Mouse (Mus musculus): ENCODE measurements around the gene Tubd1. TPM values are rescaled to one million over a fixed set of nuclear protein-coding genes. Genes with fewer than 3 reads are reported as not detected.
"Not testable (repeated sequence)": the region's sequence is repeated elsewhere in the genome, so short reads cannot be mapped to it uniquely, and the experiment has no call there.

The Tubd1 gene
- polyA plus RNA-seq, 1 experiment = 6.6 TPM

DNA sequence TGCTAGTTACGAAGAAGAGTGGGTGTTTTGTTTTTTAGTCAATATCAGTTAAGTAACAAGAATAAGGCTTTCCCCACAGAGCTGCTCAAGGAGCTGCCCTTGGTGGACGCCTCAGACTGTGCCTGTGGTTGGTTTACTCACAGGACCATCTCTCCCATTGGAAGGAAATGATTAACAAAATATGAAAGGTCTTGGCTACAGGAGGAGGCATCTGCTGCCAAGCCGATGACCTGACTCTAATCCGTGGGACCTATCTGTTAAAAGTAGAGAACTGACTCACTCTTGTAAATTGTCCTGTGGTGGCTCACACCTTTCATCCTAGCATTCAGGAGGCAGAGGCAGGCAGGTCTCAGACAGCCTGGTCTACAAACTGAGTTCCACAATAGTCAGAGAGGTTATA, 17.3 kb upstream of the Tubd1 start:
- H3K36me3 ChIP-seq (ENCODE audit: control insufficient read depth, insufficient read depth) = peaks cover 73% of the 10 kb centered on the region
- no peak overlapping the region for H3K4me2 ChIP-seq (ENCODE audit: low read depth)
- H3K4me3 ChIP-seq = no peak overlapping the region
- H3ac ChIP-seq (ENCODE audit: control insufficient read depth, insufficient read length) = no peak overlapping the region
- H3K79me2 ChIP-seq (ENCODE audit: control insufficient read depth, insufficient read depth) = peaks cover 33% of the 10 kb centered on the region
- no peaks in the 10 kb centered on the region for H3K27me3 ChIP-seq (ENCODE audit: control insufficient read depth, insufficient read depth, insufficient read length)
- no peak for TF ChIP-seq E2F4 (IDR thresholded peaks at IDR 0.05; ENCODE audit: insufficient read depth)
- TF ChIP-seq MAX (IDR thresholded peaks at IDR 0.05; ENCODE audit: low read depth) = no peak
- no peak for TF ChIP-seq MYOD1 (IDR thresholded peaks at IDR 0.05; ENCODE audit: control insufficient read depth in 1 of 3, insufficient read length in 2 of 3, low read depth in 2 of 3)
- no peak for TF ChIP-seq REST (IDR thresholded peaks at IDR 0.05; ENCODE audit: insufficient read depth, insufficient read length)
- TF ChIP-seq POLR2A (IDR thresholded peaks at IDR 0.05; ENCODE audit: insufficient read length, low read depth) = no peak
- TF ChIP-seq MYOG (IDR thresholded peaks at IDR 0.05; ENCODE audit: control insufficient read depth in 1 of 3, insufficient read depth in 1 of 3, insufficient read length in 2 of 3, low read depth in 2 of 3) = no peak
- no peak for TF ChIP-seq TCF3 (IDR thresholded peaks at IDR 0.05; ENCODE audit: insufficient read length, low read depth)
- no peak for TF ChIP-seq CEBPB (IDR thresholded peaks at IDR 0.05; ENCODE audit: insufficient read depth, poor library complexity, severe bottlenecking)
- TF ChIP-seq POLR2AphosphoS2 (IDR thresholded peaks at IDR 0.05; ENCODE audit: insufficient read length, low read depth) = no peak
- no peak for TF ChIP-seq SRF (IDR thresholded peaks at IDR 0.05; ENCODE audit: control insufficient read depth, insufficient read length, low read depth)
- TF ChIP-seq USF1 (IDR thresholded peaks at IDR 0.05; ENCODE audit: low read depth) = no peak
- no peak for TF ChIP-seq TCF12 (IDR thresholded peaks at IDR 0.05; ENCODE audit: insufficient read depth, poor library complexity, severe bottlenecking)

DNA sequence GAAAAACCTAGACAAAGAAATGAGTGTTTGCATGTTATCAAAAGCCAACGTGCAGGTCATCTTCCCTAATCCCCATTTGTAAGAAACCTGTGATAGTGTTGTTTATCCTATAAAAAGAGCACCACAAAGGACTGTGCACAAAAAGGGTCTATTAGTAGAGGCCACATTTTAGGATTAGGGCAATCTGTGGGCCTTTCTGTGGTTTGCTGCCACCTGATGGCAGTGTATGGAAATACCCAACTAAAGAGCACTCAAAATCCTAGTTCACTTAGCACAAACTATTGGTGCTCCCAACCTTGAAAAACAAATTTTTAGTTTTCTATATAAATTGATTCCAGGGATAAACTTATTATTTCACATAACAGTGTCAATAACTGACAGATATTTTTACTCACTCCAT, 12.0 kb upstream of the Tubd1 start:
- Histone ChIP-seq H3K36me3 (ENCODE audit: control insufficient read depth, insufficient read depth) (peaks cover 40% of the 10 kb centered on the region), H3K79me2 (ENCODE audit: control insufficient read depth, insufficient read depth) (peaks cover 73% of the 10 kb centered on the region)

DNA sequence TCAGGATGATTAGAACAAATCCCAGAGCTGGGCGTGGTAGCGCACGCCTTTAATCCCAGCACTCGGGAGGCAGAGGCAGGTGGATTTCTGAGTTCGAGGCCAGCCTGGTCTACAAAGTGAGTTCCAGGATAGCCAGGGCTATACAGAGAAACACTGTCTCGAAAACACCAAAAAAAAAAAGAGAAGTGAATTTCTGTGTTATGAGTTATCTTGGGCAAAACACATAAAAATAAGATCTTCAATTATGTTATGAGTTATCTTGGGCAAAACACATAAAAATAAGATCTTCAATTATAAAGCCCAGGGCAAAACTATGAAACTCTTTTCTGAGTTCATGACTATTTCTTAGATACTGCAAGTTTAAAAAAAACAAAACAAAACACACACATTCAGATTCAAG, 11.5 kb upstream of the Tubd1 start:
- not testable (repeated sequence) for H3K27me3 ChIP-seq (ENCODE audit: control insufficient read depth, insufficient read depth, insufficient read length); H3ac ChIP-seq (ENCODE audit: control insufficient read depth, insufficient read length); H3K4me3 ChIP-seq; H3K4me2 ChIP-seq (ENCODE audit: low read depth)
- peaks cover 77% of the 10 kb centered on the region for H3K79me2 ChIP-seq (ENCODE audit: control insufficient read depth, insufficient read depth)
- H3K36me3 ChIP-seq (ENCODE audit: control insufficient read depth, insufficient read depth) = peaks cover 35% of the 10 kb centered on the region

More for the DNA sequence above, 12.0 kb upstream of the Tubd1 start:
- Histone ChIP-seq H3K27me3 (ENCODE audit: control insufficient read depth, insufficient read depth, insufficient read length) (no peaks in the 10 kb centered on the region), H3ac (ENCODE audit: control insufficient read depth, insufficient read length) (no peak overlapping the region), H3K4me3 (no peak overlapping the region), H3K4me2 (ENCODE audit: low read depth) (no peak overlapping the region)
- TF ChIP-seq TCF3 (IDR thresholded peaks at IDR 0.05; ENCODE audit: insufficient read length, low read depth) (no peak), MYOD1 (IDR thresholded peaks at IDR 0.05; ENCODE audit: control insufficient read depth in 1 of 3, insufficient read length in 2 of 3, low read depth in 2 of 3) (no peak), USF1 (IDR thresholded peaks at IDR 0.05; ENCODE audit: low read depth) (no peak), MAX (IDR thresholded peaks at IDR 0.05; ENCODE audit: low read depth) (no peak), SRF (IDR thresholded peaks at IDR 0.05; ENCODE audit: control insufficient read depth, insufficient read length, low read depth) (no peak), CEBPB (IDR thresholded peaks at IDR 0.05; ENCODE audit: insufficient read depth, poor library complexity, severe bottlenecking) (no peak), E2F4 (IDR thresholded peaks at IDR 0.05; ENCODE audit: insufficient read depth) (no peak), TCF12 (IDR thresholded peaks at IDR 0.05; ENCODE audit: insufficient read depth, poor library complexity, severe bottlenecking) (no peak), POLR2A (IDR thresholded peaks at IDR 0.05; ENCODE audit: insufficient read length, low read depth) (no peak), REST (IDR thresholded peaks at IDR 0.05; ENCODE audit: insufficient read depth, insufficient read length) (no peak), POLR2AphosphoS2 (IDR thresholded peaks at IDR 0.05; ENCODE audit: insufficient read length, low read depth) (no peak)

DNA sequence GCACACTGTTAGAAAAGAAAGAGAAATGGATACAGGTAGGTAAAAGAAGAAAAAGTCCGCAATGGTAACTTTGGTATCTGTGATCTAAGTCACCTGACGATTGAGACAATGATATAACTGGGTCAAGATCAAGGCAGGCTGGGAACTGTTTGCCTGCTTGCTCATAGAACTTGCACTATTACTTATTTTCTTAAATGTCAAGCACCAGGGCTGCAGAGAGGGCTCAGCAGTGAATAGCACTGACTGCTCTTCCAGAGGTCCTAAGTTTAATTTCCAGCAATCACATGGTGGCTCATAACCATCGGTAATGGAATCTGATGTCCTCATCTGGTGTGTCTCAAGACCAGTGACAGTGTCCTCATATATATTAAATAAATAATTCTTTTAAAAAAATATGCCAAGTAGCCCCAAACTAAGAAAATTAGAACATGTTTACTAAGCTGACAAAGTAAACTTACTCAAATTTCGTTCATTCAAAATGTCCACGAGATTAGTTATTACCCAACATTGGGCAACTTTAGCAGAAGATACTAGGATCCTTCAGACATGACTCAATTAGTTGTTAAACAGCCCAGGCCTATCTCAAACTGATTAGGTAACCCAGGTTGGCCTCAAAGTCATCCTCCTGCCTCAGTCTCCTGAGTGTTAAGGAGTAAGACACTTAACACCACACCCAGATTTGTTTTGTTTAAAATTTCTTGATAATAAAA, 10.4 kb upstream of the Tubd1 start:
- Histone ChIP-seq H3K4me3 (no peak overlapping the region), H3ac (ENCODE audit: control insufficient read depth, insufficient read length) (no peak overlapping the region), H3K36me3 (ENCODE audit: control insufficient read depth, insufficient read depth) (peaks cover 35% of the 10 kb centered on the region), H3K79me2 (ENCODE audit: control insufficient read depth, insufficient read depth) (peaks cover 84% of the 10 kb centered on the region), H3K4me2 (ENCODE audit: low read depth) (no peak overlapping the region), H3K27me3 (ENCODE audit: control insufficient read depth, insufficient read depth, insufficient read length) (no peaks in the 10 kb centered on the region)
- TF ChIP-seq USF1 (IDR thresholded peaks at IDR 0.05; ENCODE audit: low read depth) = no peak
- no peak for TF ChIP-seq POLR2AphosphoS2 (IDR thresholded peaks at IDR 0.05; ENCODE audit: insufficient read length, low read depth)
- TF ChIP-seq CEBPB (IDR thresholded peaks at IDR 0.05; ENCODE audit: insufficient read depth, poor library complexity, severe bottlenecking) = no peak
- no peak for TF ChIP-seq MAX (IDR thresholded peaks at IDR 0.05; ENCODE audit: low read depth)
- TF ChIP-seq TCF12 (IDR thresholded peaks at IDR 0.05; ENCODE audit: insufficient read depth, poor library complexity, severe bottlenecking) = no peak
- no peak for TF ChIP-seq TCF3 (IDR thresholded peaks at IDR 0.05; ENCODE audit: insufficient read length, low read depth)

DNA sequence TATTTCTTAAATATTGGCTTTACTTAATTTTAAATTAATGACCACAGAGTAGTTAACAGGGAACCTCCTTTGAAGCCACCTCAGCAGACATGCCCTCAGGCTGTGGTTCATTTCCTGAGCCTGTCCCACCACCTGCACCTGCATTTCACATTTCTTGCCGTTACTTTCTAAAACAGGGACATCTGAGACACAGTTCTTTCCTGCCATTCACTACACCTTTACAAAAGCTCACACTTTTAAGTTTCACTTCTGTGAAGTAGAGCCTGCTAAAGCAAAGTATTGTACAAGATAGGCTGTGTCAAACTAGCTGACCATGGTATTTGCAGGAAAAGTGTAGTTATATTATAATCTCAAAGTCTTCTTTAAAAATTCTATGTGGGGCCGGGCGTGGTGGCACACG, 6.0 kb upstream of the Tubd1 start:
- Histone ChIP-seq H3K27me3 (ENCODE audit: control insufficient read depth, insufficient read depth, insufficient read length) (no peaks in the 10 kb centered on the region), H3K4me2 (ENCODE audit: low read depth) (no peak overlapping the region), H3K79me2 (ENCODE audit: control insufficient read depth, insufficient read depth) (peaks cover 100% of the 10 kb centered on the region), H3ac (ENCODE audit: control insufficient read depth, insufficient read length) (no peak overlapping the region), H3K4me3 (no peak overlapping the region), H3K36me3 (ENCODE audit: control insufficient read depth, insufficient read depth) (peaks cover 5% of the 10 kb centered on the region)
- TF ChIP-seq POLR2AphosphoS2 (IDR thresholded peaks at IDR 0.05; ENCODE audit: insufficient read length, low read depth) = no peak
- no peak for TF ChIP-seq MYOG (IDR thresholded peaks at IDR 0.05; ENCODE audit: control insufficient read depth in 1 of 3, insufficient read depth in 1 of 3, insufficient read length in 2 of 3, low read depth in 2 of 3)
- no peak for TF ChIP-seq MAX (IDR thresholded peaks at IDR 0.05; ENCODE audit: low read depth)
- TF ChIP-seq REST (IDR thresholded peaks at IDR 0.05; ENCODE audit: insufficient read depth, insufficient read length) = no peak
- TF ChIP-seq MYOD1 (IDR thresholded peaks at IDR 0.05; ENCODE audit: control insufficient read depth in 1 of 3, insufficient read length in 2 of 3, low read depth in 2 of 3) = no peak
- TF ChIP-seq CEBPB (IDR thresholded peaks at IDR 0.05; ENCODE audit: insufficient read depth, poor library complexity, severe bottlenecking) = no peak
